Mouse (Mus musculus): ENCODE results near the gene Itgb1bp1.

DNA sequence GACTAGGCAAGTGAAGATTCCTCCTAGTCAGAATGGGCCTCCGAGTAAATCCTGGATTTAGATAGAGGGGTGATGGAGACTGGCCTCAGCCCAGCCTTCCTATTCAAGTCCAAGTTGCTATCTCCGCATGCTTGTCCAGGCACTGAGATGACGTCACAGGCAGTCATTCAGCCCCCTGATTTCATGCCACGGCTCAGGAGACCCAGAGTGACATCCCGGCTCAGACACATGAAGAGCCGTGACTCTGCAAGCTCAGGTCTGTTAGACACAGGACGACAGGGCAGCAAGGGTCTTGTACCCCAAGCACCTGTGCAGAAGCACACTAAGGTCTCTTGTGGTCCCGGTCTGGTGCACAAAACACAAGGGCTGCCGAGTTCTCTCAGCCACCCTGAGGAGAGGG is 36.8 kb upstream of the Itgb1bp1 start:
- TF ChIP-seq CTCF (conservative IDR thresholded peaks at IDR 0.05; ENCODE audit: low read length) (no peak), POU5F1 (IDR thresholded peaks at IDR 0.05; ENCODE audit: borderline replicate concordance, low read length) (no peak)
